Mouse (Mus musculus): ENCODE results near the gene Insl6.

GRCm38 (mm10) chr19:29334068-29334745, 9.1 kb upstream of the Insl6 start, which contains the start of gene Rln1:
- no peak for TF ChIP-seq CTCF (IDR thresholded peaks at IDR 0.05; ENCODE audit: borderline replicate concordance, insufficient read depth, low read length)
- TF ChIP-seq POLR2A (IDR thresholded peaks at IDR 0.05; ENCODE audit: low read depth, low read length) = no peak

All from embryonic fibroblast, embryonic 13.5 days (primary cell).